Mouse (Mus musculus) CH12.LX (cell line): ENCODE data around the gene Acoxl. TPM values are rescaled to one million over a fixed set of nuclear protein-coding genes. Genes with fewer than 3 reads are reported as not detected.

Experiments used
- DNase-seq: peaks from one replicate; pipeline ENCODE4 v3.0.0-alpha.2; 2013; ENCODE audit errors: extremely low read depth
- H3K27ac ChIP-seq: 2 replicates; pipeline ENCODE4 v1.5.1; 2012; ENCODE audit warnings: low read depth, mild to moderate bottlenecking, control low read depth, moderate library complexity; ENCODE audit not compliant: insufficient read depth
- H3K27me3 ChIP-seq: replicated peaks from 2 replicates; pipeline ENCODE3; 2012; ENCODE audit warnings: inconsistent platforms
- H3K36me3 ChIP-seq, 2 experiments: replicated peaks in 1 of 2; 2 replicates each; pipeline versions ENCODE3 to v1.6.1; 2012; ENCODE audit warnings: inconsistent platforms in 1 of 2, low read length in 1 of 2, mild to moderate bottlenecking in 1 of 2, mixed read lengths in 1 of 2, moderate library complexity in 1 of 2; ENCODE audit not compliant: control insufficient read depth in 1 of 2, insufficient read depth in 1 of 2
- H3K4me1 ChIP-seq, 2 experiments: 2 replicates each; pipeline ENCODE4 v1.6.1; 2012; ENCODE audit warnings: inconsistent platforms in 1 of 2, moderate library complexity in 1 of 2; ENCODE audit not compliant: insufficient read depth in 2 of 2, control insufficient read depth in 1 of 2
- H3K4me2 ChIP-seq: 2 replicates; pipeline ENCODE4 v1.6.1; 2012; ENCODE audit warnings: low read depth, mild to moderate bottlenecking, control low read depth; ENCODE audit not compliant: poor library complexity, insufficient read depth, severe bottlenecking
- H3K4me3 ChIP-seq, 3 experiments: fragments of 150-350 bp in 1 of 3; sonication (generic) in 1 of 3; replicated peaks in 1 of 3; 2 replicates each; pipeline versions ENCODE3 to v1.5.1; 2011 to 2012; ENCODE audit warnings: low read depth in 2 of 3, low read length in 2 of 3, mild to moderate bottlenecking in 2 of 3, moderate library complexity in 2 of 3, control low read depth in 1 of 3, improper control_type of control experiment in 1 of 3, inconsistent platforms in 1 of 3, mixed read lengths in 1 of 3; ENCODE audit not compliant: poor library complexity in 1 of 3
- H3K79me2 ChIP-seq: replicated peaks from 2 replicates; pipeline ENCODE4 v1.6.1; 2012; ENCODE audit warnings: mild to moderate bottlenecking, moderate library complexity; ENCODE audit not compliant: control insufficient read depth, poor library complexity, insufficient read depth, severe bottlenecking; ENCODE audit errors: extremely low read depth
- H3K9ac ChIP-seq: 2 replicates; pipeline ENCODE4 v1.6.1; 2012; ENCODE audit warnings: low read depth, mild to moderate bottlenecking, control low read depth, moderate library complexity; ENCODE audit not compliant: insufficient read depth
- H3K9me3 ChIP-seq: replicated peaks from 2 replicates; pipeline ENCODE3; 2012; ENCODE audit warnings: low read length, inconsistent platforms, mixed read lengths
- BHLHE40 ChIP-seq: IDR thresholded peaks from 2 replicates; pipeline ENCODE4 v1.6.1; 2011; ENCODE audit warnings: mild to moderate bottlenecking, low read depth, low read length, improper control_type of control experiment
- CHD1 ChIP-seq: IDR thresholded peaks from 2 replicates; pipeline ENCODE4 v1.6.1; 2012; ENCODE audit warnings: low read depth, low read length, improper control_type of control experiment, inconsistent platforms
- CHD2 ChIP-seq: IDR thresholded peaks from 2 replicates; pipeline ENCODE4 v1.6.1; 2011; ENCODE audit warnings: low read length, improper control_type of control experiment
- CTCF ChIP-seq, 2 experiments: IDR thresholded peaks in 1 of 2; conservative IDR thresholded peaks in 1 of 2; 2 replicates each; pipeline ENCODE4 v1.5.1; 2011 to 2012; ENCODE audit warnings: low read depth in 2 of 2, low read length in 2 of 2, improper control_type of control experiment in 1 of 2, inconsistent platforms in 1 of 2, mild to moderate bottlenecking in 1 of 2, moderate library complexity in 1 of 2
- E2F4 ChIP-seq: IDR thresholded peaks from 2 replicates; pipeline ENCODE4 v1.6.1; 2011; ENCODE audit warnings: low read depth, low read length, improper control_type of control experiment; ENCODE audit not compliant: insufficient replicate concordance
- ELF1 ChIP-seq: IDR thresholded peaks from 2 replicates; pipeline ENCODE4 v1.6.1; 2014; ENCODE audit warnings: low read depth, mild to moderate bottlenecking, inconsistent platforms, low read length, improper control_type of control experiment
- EP300 ChIP-seq: IDR thresholded peaks from 2 replicates; pipeline ENCODE4 v1.6.1; 2011; ENCODE audit warnings: low read length, improper control_type of control experiment
- ETS1 ChIP-seq: conservative IDR thresholded peaks from 2 replicates; pipeline ENCODE4 v1.6.1; 2012; ENCODE audit warnings: low read depth, mild to moderate bottlenecking, inconsistent platforms, low read length, improper control_type of control experiment, moderate library complexity
- GABPA ChIP-seq: IDR thresholded peaks from 2 replicates; pipeline ENCODE4 v1.6.1; 2012; ENCODE audit warnings: low read depth, low read length, improper control_type of control experiment, inconsistent platforms; ENCODE audit not compliant: insufficient replicate concordance
- HCFC1 ChIP-seq: IDR thresholded peaks from 2 replicates; pipeline ENCODE4 v1.6.1; 2012; ENCODE audit warnings: low read depth, mild to moderate bottlenecking, inconsistent platforms, low read length, improper control_type of control experiment
- IRF4 ChIP-seq: IDR thresholded peaks from 2 replicates; pipeline ENCODE4 v1.6.1; 2014; ENCODE audit warnings: low read depth, mild to moderate bottlenecking, inconsistent platforms, low read length, improper control_type of control experiment
- JUN ChIP-seq: IDR thresholded peaks from 2 replicates; pipeline ENCODE4 v1.6.1; 2011; ENCODE audit warnings: low read depth, mild to moderate bottlenecking, low read length, improper control_type of control experiment, moderate library complexity; ENCODE audit not compliant: insufficient read depth
- JUND ChIP-seq: conservative IDR thresholded peaks from 2 replicates; pipeline ENCODE4 v1.6.1; 2011; ENCODE audit warnings: low read depth, low read length, improper control_type of control experiment
- KAT2A ChIP-seq: IDR thresholded peaks from 2 replicates; pipeline ENCODE4 v1.6.1; 2012; ENCODE audit warnings: low read length, improper control_type of control experiment, inconsistent platforms; ENCODE audit not compliant: insufficient replicate concordance
- MAFK ChIP-seq: IDR thresholded peaks from 2 replicates; pipeline ENCODE4 v1.6.1; 2011; ENCODE audit warnings: low read length, improper control_type of control experiment; ENCODE audit not compliant: insufficient replicate concordance
- MAX ChIP-seq: IDR thresholded peaks from 2 replicates; pipeline ENCODE4 v1.6.1; 2011; ENCODE audit warnings: low read length, improper control_type of control experiment
- MAZ ChIP-seq: IDR thresholded peaks from 2 replicates; pipeline ENCODE4 v1.6.1; 2012; ENCODE audit warnings: low read depth, mild to moderate bottlenecking, inconsistent platforms, low read length, improper control_type of control experiment, moderate library complexity
- MEF2A ChIP-seq: IDR thresholded peaks from 2 replicates; pipeline ENCODE4 v1.6.1; 2014; ENCODE audit warnings: low read depth, mild to moderate bottlenecking, inconsistent platforms, low read length, improper control_type of control experiment, borderline replicate concordance
- MXI1 ChIP-seq: IDR thresholded peaks from 2 replicates; pipeline ENCODE4 v1.6.1; 2011; ENCODE audit warnings: mild to moderate bottlenecking, low read depth, low read length, improper control_type of control experiment
- MYC ChIP-seq: IDR thresholded peaks from 2 replicates; pipeline ENCODE4 v1.6.1; 2011; ENCODE audit warnings: low read depth, mild to moderate bottlenecking, improper control_type of control experiment, low read length
- NELFE ChIP-seq: IDR thresholded peaks from 2 replicates; pipeline ENCODE4 v1.6.1; 2011; ENCODE audit warnings: low read depth, low read length, improper control_type of control experiment
- NRF1 ChIP-seq: IDR thresholded peaks from 2 replicates; pipeline ENCODE4 v1.6.1; 2014; ENCODE audit warnings: low read depth, mild to moderate bottlenecking, inconsistent platforms, low read length, improper control_type of control experiment, moderate library complexity
- POLR2A ChIP-seq: IDR thresholded peaks from 2 replicates; pipeline ENCODE4 v1.6.1; 2011; ENCODE audit warnings: low read depth, mild to moderate bottlenecking, improper control_type of control experiment, low read length
- POLR2AphosphoS2 ChIP-seq: IDR thresholded peaks from 2 replicates; pipeline ENCODE4 v1.6.1; 2011; ENCODE audit warnings: low read depth, low read length, improper control_type of control experiment
- RAD21 ChIP-seq: IDR thresholded peaks from 2 replicates; pipeline ENCODE4 v1.6.1; 2011; ENCODE audit warnings: low read depth, mild to moderate bottlenecking, low read length, improper control_type of control experiment, moderate library complexity
- RCOR1 ChIP-seq: conservative IDR thresholded peaks from 2 replicates; pipeline ENCODE4 v1.6.1; 2012; ENCODE audit warnings: low read depth, mild to moderate bottlenecking, inconsistent platforms, low read length, improper control_type of control experiment
- SIN3A ChIP-seq: IDR thresholded peaks from 2 replicates; pipeline ENCODE4 v1.6.1; 2012; ENCODE audit warnings: low read length, improper control_type of control experiment, inconsistent platforms
- SMC3 ChIP-seq: IDR thresholded peaks from 2 replicates; pipeline ENCODE4 v1.6.1; 2011; ENCODE audit warnings: low read depth, low read length, improper control_type of control experiment
- TBP ChIP-seq: conservative IDR thresholded peaks from 2 replicates; pipeline ENCODE4 v1.6.1; 2011; ENCODE audit warnings: low read depth, low read length, improper control_type of control experiment
- TCF12 ChIP-seq: IDR thresholded peaks from 2 replicates; pipeline ENCODE4 v1.6.1; 2014; ENCODE audit warnings: low read depth, mild to moderate bottlenecking, inconsistent platforms, low read length, improper control_type of control experiment
- UBTF ChIP-seq: IDR thresholded peaks from 2 replicates; pipeline ENCODE4 v1.6.1; 2012; ENCODE audit warnings: low read depth, mild to moderate bottlenecking, inconsistent platforms, low read length, improper control_type of control experiment, moderate library complexity
- USF1 ChIP-seq: IDR thresholded peaks from 2 replicates; pipeline ENCODE4 v1.6.1; 2014; ENCODE audit warnings: low read depth, mild to moderate bottlenecking, inconsistent platforms, low read length, improper control_type of control experiment
- USF2 ChIP-seq: conservative IDR thresholded peaks from 2 replicates; pipeline ENCODE4 v1.6.1; 2011; ENCODE audit warnings: low read depth, low read length, improper control_type of control experiment
- ZC3H11A ChIP-seq: IDR thresholded peaks from 2 replicates; pipeline ENCODE4 v1.6.1; 2012; ENCODE audit warnings: low read depth, mild to moderate bottlenecking, inconsistent platforms, low read length, improper control_type of control experiment
- ZKSCAN1 ChIP-seq: IDR thresholded peaks from 2 replicates; pipeline ENCODE4 v1.6.1; 2012; ENCODE audit warnings: low read depth, inconsistent platforms, low read length, improper control_type of control experiment, borderline replicate concordance
- ZMIZ1 ChIP-seq: IDR thresholded peaks from 2 replicates; pipeline ENCODE4 v1.6.1; 2012; ENCODE audit warnings: low read depth, mild to moderate bottlenecking, inconsistent platforms, low read length, improper control_type of control experiment
- ZNF384 ChIP-seq: IDR thresholded peaks from 2 replicates; pipeline ENCODE4 v1.6.1; 2012; ENCODE audit warnings: low read depth, low read length, improper control_type of control experiment, inconsistent platforms
- dilution Hi-C: fragments of 300-500 bp; cut with MboI; formaldehyde crosslinking; loops from 2 replicates; pipeline ENCODE4 v1.14.3; 2020; ENCODE audit warnings: low sequenced_read_pairs; ENCODE audit not compliant: extremely low pct_unique_long_range_greater_than_20kb, extremely low pct_ligation_motif_present
- in situ Hi-C: fragments of 300-500 bp; cut with MboI; formaldehyde crosslinking; loops from 3 replicates; pipeline ENCODE4 v1.14.3; 2019; ENCODE audit warnings: low sequenced_read_pairs, low pct_ligation_motif_present, low pct_unique_long_range_greater_than_20kb, mixed read lengths
- polyA plus RNA-seq: library from polyadenylated mRNA; unstranded; fragments of >175 nt; gene quantifications from 2 replicates; pipeline ENCODE4 v1.2.1, GENCODE M21; 2012; ENCODE audit warnings: low read depth; ENCODE audit not compliant: insufficient read length
- total RNA-seq, 2 experiments: library from RNA; depleted of rRNA; stranded (reverse); fragments of 300-350 nt in 1 of 2; fragments of >200 nt in 1 of 2; gene quantifications; 2 replicates each; pipeline ENCODE4 v1.2.3; 2012 to 2014

Acoxl gene
- total and polyA plus RNA-seq, 3 experiments = 0.25 to 0.43 TPM; not detected in 1

DNA sequence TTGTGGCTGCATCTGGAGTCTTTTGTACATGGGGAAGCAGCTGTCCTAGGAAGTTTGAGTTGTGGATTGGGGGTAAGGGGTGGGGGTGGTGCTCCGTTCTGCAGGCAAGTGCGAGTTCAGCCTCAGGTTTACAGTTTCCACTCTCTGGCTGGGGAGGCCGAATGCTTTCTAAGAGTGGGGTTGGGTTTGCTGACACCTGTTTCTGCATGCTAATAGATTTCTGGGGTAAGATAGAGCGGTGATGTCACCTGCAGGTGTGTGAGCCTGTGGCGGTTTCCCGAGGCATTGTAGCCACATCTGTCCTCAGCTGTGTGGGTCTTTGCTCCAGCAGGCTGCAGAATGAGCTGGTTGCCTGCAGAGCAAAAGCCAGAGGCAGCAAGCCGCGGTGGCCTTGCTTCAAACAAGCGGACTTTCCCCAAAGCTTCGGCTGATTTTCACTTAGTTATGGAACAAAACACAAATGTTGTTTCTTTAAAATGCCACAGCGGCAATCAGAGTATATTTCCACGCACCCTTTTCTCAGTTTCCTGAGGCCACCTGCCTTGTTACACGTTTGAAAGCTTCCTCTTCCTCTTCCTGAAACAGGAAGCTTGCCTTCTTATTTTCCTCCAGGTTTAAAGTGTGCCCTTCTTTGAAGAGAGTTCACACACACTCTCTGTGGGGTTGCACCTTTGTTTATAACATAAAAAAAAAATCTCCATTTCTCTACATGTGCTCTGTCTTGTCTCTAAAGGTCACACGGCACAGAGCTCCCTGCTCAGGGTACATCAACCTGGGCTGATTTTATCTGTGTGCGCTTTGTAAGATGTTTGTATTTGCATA, 89.0 kb downstream of the Acoxl start:
- Histone ChIP-seq H3K36me3 (no peaks in the 10 kb centered on the region), H3K27ac (peak overlapping the region; percentile 24), H3K9me3 (no peaks in the 10 kb centered on the region), H3K4me2 (peak overlapping the region; percentile 93), H3K79me2 (no peaks in the 10 kb centered on the region), H3K4me1 (peaks cover 25 to 73% of the 10 kb centered on the region in 2 experiments), H3K9ac (0 out of 2 replicates have a peak overlapping the region, but pooled peaks have one; percentile 34), H3K4me3 (peak overlapping the region in 1 of 3 experiments; percentile 19), H3K27me3 (peaks cover 2% of the 10 kb centered on the region)
- peak; percentile 13 for TF ChIP-seq IRF4
- no peak for TF ChIP-seq NELFE
- TF ChIP-seq MXI1 = no peak; the same call in 1 of the 2 replicates
- TF ChIP-seq SIN3A = peak; percentile 76
- no peak for TF ChIP-seq CTCF (conservative IDR thresholded peaks at IDR 0.05 in 1 of 2, IDR thresholded peaks at IDR 0.05 in 1 of 2; ENCODE audit: low read depth in 2 of 2, low read length in 2 of 2)
- 0 out of 2 replicates have a peak, but pooled peaks have one; percentile 25 for TF ChIP-seq UBTF
- 0 out of 2 replicates have a peak, but pooled peaks have one; percentile 38 for TF ChIP-seq NRF1
- no peak; the same call in 1 of the 2 replicates for TF ChIP-seq POLR2A
- no peak for TF ChIP-seq ZC3H11A
- peak; percentile 68; the same call in 1 of the 2 replicates for TF ChIP-seq ZMIZ1
- no peak for TF ChIP-seq ZKSCAN1
- TF ChIP-seq GABPA = no peak
- TF ChIP-seq MEF2A = peak; percentile 90
- TF ChIP-seq EP300 = peak; percentile 91
- TF ChIP-seq RCOR1 = peak; percentile 69
- peak; percentile 79; the same call in 1 of the 2 replicates for TF ChIP-seq MAZ
- no peak for TF ChIP-seq POLR2AphosphoS2
- 0 out of 2 replicates have a peak, but pooled peaks have one; percentile 62 for TF ChIP-seq MYC
- peak; percentile 4; the same call in 1 of the 2 replicates for TF ChIP-seq SMC3
- TF ChIP-seq JUND = peak; percentile 81
- TF ChIP-seq TCF12 = peak; percentile 100
- TF ChIP-seq RAD21 = peak; percentile 2
- peak; percentile 25; the same call in 1 of the 2 replicates for TF ChIP-seq E2F4
- TF ChIP-seq ELF1 = peak; percentile 58
- peak; percentile 93 for TF ChIP-seq JUN
- TF ChIP-seq MAX = peak; percentile 30; the same call in 1 of the 2 replicates
- TF ChIP-seq ZNF384 = peak; percentile 53
- peak; percentile 46; the same call in 1 of the 2 replicates for TF ChIP-seq CHD2
- TF ChIP-seq CHD1 = no peak
- TF ChIP-seq BHLHE40 = peak; percentile 84
- no peak for TF ChIP-seq USF1
- TF ChIP-seq TBP = 0 out of 2 replicates have a peak, but pooled peaks have one; percentile 24
- TF ChIP-seq KAT2A = no peak
- peak; percentile 97 for TF ChIP-seq ETS1
- TF ChIP-seq MAFK = 0 out of 2 replicates have a peak, but pooled peaks have one; percentile 55
- no peak for TF ChIP-seq USF2
- no peak for TF ChIP-seq HCFC1
- peak; percentile 91 for DNase-seq
- in situ Hi-C loops = no loop called here
- dilution Hi-C loops = no loop called here
